Mouse (Mus musculus): ENCODE measurements at regions not wholly inside any gene's neighbourhood (a gene's known extent, or its start where the extent isn't known, plus 50 kb on each side); places are given as distances from the start of the nearest gene placed in this dataset.

DNA sequence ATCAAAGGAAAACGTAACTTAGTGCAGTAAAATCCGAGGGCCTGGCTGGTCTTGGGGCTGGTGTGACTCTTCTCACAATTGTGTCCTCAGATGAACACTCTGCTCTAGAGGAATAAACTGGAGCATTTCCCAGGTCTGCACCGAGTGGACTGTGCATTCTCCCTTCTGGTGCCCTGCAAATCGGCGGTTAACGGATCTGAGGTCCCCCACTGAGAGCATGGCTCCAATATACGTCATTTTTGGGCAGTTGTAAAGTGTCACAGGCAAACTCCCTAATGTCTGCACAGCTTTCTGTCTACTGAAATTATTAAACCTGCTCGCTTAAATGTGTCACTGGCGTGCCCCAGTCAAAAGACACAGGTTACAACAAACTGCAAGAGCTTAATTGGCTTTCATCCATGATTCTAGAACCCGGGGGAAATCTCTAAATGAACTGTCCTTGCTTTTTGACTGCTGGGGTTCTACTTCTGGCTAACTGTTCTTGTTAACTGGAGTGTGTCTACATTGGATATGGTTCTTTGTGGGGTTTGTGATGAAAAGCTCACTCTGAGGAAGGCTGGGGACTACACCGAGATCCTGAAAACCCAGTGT, 93.7 kb upstream of the Gm47985 start:
- DNase-seq, result no peak

DNA sequence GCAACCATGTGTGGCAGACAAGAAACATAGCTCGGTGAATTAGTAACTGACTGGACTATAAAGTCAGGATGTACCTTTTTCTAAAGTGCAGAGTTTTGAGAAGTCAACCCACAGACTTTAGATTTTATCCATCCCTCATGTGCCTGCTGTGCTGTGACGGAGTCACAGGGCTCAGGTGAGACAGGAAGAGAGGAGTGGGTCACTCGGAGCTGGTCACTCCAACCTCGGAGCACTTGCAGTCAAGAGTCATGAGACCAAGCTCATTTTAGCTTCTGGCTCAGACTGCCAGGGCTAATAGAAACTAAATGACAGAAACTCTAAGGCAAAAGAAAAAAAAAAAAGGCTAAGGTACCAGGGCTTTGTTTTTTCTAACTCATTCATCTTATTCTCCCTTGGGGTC, 90.3 kb upstream of the Gm47985 start:
- peak in 1 of 2 experiments; percentile 60 for DNase-seq

DNA sequence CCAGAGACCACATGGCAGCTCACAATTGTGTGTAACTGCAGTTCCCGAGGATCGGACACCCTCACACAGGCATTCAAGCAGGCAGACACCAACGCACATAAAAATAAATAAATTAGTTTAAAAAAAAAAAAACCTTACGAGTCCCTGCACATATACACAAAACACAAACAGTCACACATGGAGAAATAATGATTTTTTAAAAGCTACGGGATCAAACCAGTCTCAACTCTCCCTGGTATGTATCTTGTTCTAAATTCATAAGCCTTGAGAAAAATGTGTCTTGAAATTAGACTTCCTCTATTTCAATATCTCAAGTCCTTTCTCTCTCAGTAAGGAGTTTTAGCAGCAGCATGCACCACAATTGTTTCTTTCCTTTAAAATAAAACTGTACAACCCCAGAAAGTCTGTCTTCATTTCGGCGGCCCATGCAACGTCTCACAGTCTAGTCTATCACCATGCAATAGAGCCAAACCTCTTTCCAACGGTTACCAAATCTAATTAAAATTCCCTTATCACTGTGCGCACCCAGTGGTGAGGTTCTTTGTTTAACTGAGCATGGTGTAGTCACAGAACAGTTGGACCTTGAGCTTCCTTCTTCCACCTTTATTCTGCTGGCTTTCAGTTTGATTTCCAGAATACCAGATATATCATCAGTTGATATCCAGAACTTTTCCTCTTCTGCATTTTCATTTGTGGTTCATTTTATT, 86.8 kb upstream of the Gm47985 start:
- DNase-seq, result no peak

- no peak for DNase-seq
These were observed 86.3 kb upstream of the Gm47985 start for GRCm38 (mm10) chr1:151096079-151096478.

DNA sequence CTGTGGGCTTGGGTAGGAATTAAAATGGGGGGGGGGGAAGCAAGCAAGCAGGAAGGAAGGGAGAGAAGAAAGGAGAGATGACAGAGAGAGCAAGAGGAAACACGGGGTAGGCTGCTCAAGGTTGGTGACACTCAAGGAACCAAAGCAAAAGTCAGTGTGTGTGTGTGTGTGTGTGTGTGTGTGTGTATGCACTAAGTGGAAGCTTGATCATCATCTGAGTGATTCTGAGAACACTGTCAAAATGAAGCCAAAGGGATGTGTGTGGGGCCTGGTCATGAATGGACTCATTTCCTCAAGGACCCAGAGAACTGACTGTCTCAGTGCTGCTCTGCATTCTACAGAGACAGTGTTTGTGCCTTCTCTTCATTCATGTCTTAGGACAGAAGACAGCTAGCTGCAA, 84.8 kb upstream of the Gm47985 start:
- DNase-seq, result no peak

GRCm38 (mm10) chr1:151098763-151099162, 83.6 kb upstream of the Gm47985 start:
- no peak for DNase-seq

- DNase-seq, result no peak
These were observed 81.5 kb upstream of the Gm47985 start for GRCm38 (mm10) chr1:151100565-151101483.

- no peak for DNase-seq
These were observed 80.8 kb upstream of the Gm47985 start for GRCm38 (mm10) chr1:151101516-151101915.

DNA sequence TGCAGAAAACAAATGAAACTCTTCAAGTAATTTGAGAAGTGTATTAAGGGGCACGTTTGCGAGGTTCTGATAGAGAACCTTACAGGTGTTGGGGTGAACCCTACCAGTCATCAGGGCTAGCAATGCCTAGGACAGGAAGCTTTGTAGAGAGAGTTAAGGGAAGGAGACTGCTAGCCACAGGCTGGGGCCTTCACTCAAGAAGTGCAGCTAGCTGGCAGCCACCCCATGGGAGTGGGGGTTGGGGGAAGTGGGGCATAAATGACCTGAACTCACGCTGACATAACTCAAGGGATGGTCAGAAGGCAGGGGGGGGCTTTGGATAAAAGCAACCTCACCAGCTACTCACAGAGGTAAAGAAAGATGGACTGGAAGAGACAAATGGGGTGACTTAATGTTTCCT, 80.3 kb upstream of the Gm47985 start:
- DNase-seq, result no peak

DNA sequence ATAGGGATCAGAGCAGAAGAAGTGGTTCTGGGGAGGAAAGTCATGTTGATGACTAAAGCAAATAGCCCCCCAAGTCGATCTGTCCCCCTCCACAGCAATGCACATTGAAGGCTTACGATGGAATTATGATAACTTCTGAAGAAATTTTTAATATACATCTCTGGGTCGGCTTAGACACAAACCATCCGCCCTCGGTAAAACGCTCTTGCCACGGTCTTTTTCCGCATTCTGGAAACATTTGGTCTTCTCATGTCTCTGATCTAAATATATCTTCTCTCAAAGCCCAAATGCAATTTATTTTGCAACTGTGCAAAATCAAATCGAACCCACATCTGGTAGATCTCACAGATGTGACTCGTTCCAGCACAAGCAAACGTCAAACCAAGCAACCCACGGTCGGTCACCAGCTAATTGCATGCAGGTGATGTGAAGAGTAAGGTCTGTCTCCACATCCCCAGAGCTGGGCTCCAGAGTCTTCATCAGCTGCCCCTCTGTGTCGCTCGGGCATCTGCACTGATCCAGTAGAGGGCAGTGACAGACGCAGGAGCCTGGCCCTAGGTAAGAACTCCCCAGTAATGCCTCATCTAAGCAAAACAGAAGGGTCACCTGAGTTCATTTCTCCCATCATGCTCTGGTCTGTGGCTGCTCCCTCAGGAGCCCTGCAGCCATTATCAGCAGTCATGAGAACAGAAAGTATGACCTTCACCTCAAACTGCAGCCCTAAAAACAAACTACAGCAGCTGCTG, 79.5 kb upstream of the Gm47985 start:
- DNase-seq, result peak; percentile 22 to 58

GRCm38 (mm10) chr1:151103522-151104037, 78.8 kb upstream of the Gm47985 start:
- no peak for DNase-seq

DNA sequence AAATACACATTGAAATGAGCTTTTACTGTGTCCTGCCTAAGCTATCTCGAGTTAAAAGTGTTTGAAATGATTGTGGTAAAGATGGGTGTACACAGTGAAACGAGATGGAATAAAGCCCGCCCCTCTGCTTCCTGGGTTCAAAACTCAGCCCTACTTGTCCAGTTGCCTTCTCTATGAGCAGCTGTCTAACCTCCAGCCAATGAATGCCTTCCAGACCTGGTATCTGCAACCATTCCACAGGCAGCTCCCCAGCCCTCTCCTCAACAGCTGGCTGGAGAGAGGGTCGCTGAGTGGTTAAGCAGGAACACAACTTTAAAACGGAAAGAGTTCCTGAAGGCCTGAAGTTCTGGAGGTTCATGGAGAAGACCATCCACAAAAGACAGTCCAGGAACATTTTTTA, 78.0 kb upstream of the Gm47985 start:
- DNase-seq, result no peak

GRCm38 (mm10) chr1:151104806-151105205, 77.5 kb upstream of the Gm47985 start:
- DNase-seq, result no peak

- DNase-seq, result peak in 1 of 2 experiments; percentile 56
These were observed 77.1 kb upstream of the Gm47985 start for GRCm38 (mm10) chr1:151105251-151105650.

DNA sequence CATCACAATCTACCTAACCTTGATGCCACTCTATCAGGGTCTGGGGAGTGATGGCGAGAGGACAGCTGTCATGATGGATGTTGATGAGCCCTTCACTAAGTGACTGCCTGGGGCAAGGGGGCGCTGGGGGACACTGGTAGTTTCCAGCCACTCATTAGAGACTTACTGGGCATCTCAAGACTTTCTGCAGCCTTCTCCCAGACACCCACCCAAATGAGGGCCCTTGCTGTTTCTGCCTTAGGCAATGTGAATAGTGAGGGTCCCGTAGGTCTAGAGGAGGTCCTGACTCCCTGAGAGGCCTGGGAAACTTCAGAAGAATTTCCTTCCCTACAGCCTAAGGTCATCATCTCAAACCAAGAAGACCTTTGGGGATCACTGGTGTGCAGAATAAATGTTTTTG, 74.9 kb upstream of the Gm47985 start:
- no peak for DNase-seq

DNA sequence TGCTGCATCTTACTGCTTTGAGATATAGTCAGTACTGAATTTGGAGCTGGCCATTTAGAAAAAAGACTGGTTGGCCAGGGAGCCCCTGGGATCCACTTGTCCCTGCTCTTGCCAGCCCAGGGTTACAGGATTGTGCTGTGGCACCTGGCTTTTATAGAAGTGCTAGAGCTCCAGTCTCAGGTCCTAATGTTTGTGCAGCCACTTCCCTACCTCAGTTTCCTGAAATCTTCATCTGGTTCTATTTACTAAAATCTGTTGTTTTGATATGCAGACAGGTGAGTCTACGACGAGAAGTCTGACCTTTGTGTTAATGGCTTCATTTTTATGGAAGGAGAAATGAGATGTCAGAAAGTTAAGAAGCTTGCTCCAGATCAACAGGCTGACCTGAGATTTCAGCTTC, 73.0 kb upstream of the Gm47985 start:
- no peak for DNase-seq

- DNase-seq, result no peak
These were observed 71.9 kb upstream of the Gm47985 start for GRCm38 (mm10) chr1:151110412-151110811.

- DNase-seq, result no peak
These were observed 70.7 kb upstream of the Gm47985 start for GRCm38 (mm10) chr1:151111683-151112082.

DNA sequence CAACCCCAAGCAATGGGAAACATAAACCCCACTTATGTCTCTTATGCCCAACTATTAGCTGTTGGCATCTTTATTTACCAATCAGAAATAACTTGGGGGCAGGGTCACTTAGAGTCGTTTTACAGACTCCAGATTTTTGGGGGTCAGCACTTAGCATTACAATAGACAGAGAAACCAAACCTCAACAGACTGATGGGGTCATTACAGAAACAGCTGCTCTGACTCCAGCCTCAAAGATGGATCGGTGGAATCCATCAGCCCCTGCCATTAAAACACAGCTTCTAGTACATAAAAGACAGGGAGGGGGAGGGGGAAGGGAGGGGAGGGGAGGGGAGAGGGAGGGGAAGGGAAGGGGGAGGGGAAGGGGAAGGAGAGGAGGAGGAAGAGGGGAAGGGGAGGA, 69.9 kb upstream of the Gm47985 start:
- no peak for DNase-seq

GRCm38 (mm10) chr1:151113199-151113598, 69.1 kb upstream of the Gm47985 start:
- DNase-seq, result no peak

- no peak for DNase-seq
These were observed 63.8 kb upstream of the Gm47985 start for GRCm38 (mm10) chr1:151118530-151118929.

GRCm38 (mm10) chr1:151118982-151119381, 63.4 kb upstream of the Gm47985 start:
- no peak for DNase-seq

GRCm38 (mm10) chr1:151119566-151119965, 62.8 kb upstream of the Gm47985 start:
- DNase-seq, result no peak
